Mouse (Mus musculus): Measurements from ENCODE around the gene Wnt3.

DNA sequence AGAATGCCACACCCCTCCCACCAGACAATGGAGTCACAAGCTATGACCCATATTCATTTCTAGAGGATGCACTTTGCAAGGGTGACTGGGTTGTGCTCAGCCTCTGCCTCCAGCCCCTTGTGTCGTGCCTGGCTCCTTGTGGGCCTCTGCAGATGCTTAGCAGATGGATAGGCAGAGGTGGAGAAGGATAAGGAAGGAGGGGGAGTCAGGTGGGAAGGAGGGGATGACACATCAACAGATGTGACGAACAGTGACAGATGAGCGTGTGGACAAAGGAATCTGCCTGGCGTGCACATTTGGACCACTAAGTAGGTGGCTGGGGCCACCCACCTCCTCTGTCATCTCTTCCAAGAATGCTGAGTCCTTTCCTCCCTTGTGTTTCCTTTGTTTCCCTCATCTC lies 40.9 kb upstream of the Wnt3 start:
- TF ChIP-seq CTCF (IDR thresholded peaks at IDR 0.05; ENCODE audit: control insufficient read depth, insufficient read depth, insufficient replicate concordance, low read depth, low read length): no peak
- no peak for TF ChIP-seq POLR2A (IDR thresholded peaks at IDR 0.05; ENCODE audit: control insufficient read depth, low read depth, low read length)

All from testis, adult 2 months (tissue).